Mouse (Mus musculus): ENCODE data around the gene Gm49395.

Gm49395 gene

DNA sequence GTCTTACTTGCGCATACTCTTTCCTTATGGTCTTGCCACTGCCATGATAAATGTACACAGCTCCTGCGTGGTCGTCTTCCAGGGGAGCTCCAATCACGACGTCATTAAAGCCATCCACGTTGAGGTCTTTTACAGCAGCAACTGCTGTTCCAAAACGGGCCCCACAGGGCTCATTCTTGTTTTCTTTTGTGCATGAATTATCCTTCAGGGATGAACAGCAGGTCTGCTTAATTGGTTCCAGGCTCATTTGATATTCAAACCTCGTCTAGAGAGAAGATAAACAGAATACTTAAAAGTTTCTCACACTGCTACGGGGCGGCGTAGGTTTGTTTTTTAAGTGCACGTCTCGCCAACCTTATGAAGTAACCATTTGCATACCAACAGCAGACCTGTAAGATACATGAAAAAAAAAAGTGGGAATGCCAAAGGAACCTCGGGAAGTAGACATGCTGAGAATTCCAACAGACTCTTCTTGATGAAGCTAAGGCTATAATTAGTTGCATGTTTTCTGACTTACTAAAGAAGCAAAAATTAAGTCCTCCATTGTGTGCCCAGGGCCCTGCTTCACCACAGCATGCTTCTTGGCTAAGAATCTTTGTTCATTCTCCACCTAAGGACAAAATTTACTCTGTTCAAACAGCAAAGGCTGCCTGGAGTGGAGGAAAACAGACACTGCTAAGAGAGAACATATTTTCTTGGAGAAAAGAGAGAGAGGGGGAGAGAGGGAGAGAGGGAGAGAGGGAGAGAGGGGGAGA lies 109.3 kb downstream of the Gm49395 start:
- CTCF ChIA-PET = interaction anchor here (0.6 kb wide), 1 partner anchor 604 kb away, joined by 12 read pairs; the partner anchor contains the start of gene Ndufs4

DNA sequence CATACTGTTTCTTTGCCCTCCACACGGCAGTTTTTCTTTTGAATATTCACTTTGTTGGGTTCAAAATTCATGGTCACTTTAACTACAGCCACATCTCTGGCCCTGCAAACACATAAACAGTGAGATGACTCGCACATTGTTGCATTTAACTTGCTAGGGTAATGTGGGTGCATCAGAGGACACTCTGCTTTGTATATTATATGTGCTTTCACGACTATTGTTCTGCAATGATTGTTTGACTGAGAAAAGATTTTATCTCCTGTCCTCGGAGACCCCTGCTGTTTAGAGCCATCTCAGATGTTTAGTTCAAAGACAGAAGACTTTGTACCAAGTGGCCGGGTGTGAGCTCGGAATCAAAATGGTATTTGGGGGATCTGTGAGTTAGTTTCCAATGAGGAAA lies 114.1 kb downstream of the Gm49395 start:
- CTCF ChIA-PET = no interaction called here

DNA sequence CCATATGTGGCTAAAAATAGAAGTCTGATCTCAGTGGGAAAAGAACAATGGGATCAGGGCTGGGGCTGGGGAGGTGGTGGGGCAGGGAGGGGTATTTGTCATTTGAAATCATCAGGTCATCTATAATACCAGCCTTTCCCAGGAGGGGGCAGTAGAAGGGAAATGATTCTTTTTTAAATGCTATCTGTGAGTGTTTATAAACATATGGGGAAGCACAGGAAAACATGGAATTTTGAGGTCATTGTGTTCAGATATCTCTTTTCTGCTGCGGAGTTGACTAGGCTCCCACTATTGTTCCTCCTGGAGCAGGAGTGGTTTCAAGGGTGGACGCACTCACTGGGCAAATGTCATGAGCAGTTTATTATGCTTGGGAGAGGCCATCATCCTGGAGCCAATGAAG lies 114.6 kb downstream of the Gm49395 start:
- CTCF ChIA-PET = no interaction called here
